Mouse (Mus musculus) small intestine, adult 2 months (tissue): ENCODE measurements around the gene Nt5c1b.

ENCODE experiments used
- CTCF ChIP-seq: fragments of 200-500 bp; IDR thresholded peaks from 2 replicates; pipeline ENCODE4 v1.5.1; 2012; ENCODE audit warnings: low read depth, mild to moderate bottlenecking, control low read depth, inconsistent platforms, low read length, moderate library complexity, mixed read lengths; ENCODE audit not compliant: insufficient replicate concordance, insufficient read length; ENCODE audit errors: extremely low read depth
- POLR2A ChIP-seq: fragments of 200-500 bp; IDR thresholded peaks from 2 replicates; pipeline ENCODE4 v1.6.1; 2012; ENCODE audit warnings: low read depth, mild to moderate bottlenecking, control low read depth, inconsistent platforms, low read length, moderate library complexity

DNA sequence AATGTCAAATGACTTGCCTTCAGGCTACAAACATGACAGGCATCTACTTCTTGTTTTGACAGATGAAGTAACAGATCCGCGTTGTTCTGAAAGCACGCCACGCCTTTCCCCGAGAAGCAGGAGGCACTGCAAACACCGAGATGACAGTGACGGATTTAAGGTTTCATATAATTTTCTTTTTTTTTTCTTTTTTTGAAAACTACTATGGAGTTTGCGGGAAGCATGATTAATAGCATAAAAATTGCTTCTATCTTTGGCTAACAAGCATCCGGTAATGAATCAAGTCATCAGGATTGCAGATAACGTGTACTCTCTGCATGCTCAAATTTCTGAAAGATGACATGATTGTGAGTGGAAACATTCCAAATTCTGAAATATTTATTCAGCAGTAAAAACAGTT, 42.1 kb upstream of the Nt5c1b start:
- no peak for TF ChIP-seq POLR2A
- no peak for TF ChIP-seq CTCF
